Mouse (Mus musculus) lung, embryonic 16.5 days (tissue): ENCODE results near the gene Rev3l. TPM values are rescaled to one million over a fixed set of nuclear protein-coding genes. Genes with fewer than 3 reads are reported as not detected.
"Not testable (repeated sequence)": the region's sequence is repeated elsewhere in the genome, so short reads cannot be mapped to it uniquely, and the experiment has no call there.

ENCODE experiments used
- ATAC-seq: fragments of 200-750 bp; cut with Nextera tagmentation; 2 replicates; pipeline ENCODE4 v1.8.0; 2017; ENCODE audit warnings: low read depth, mild to moderate bottlenecking, moderate library complexity
- H3K27ac ChIP-seq: fragments of 300-500 bp; sonication (generic); 2 replicates; pipeline ENCODE4 v1.5.1; 2014; ENCODE audit warnings: mild to moderate bottlenecking, control low read depth, low read length
- H3K27me3 ChIP-seq: fragments of 300-500 bp; sonication (generic); 2 replicates; pipeline ENCODE4 v1.6.1; 2014; ENCODE audit warnings: low read depth, low read length, mixed read lengths; ENCODE audit not compliant: control insufficient read depth, insufficient read depth
- H3K36me3 ChIP-seq: fragments of 300-500 bp; sonication (generic); 2 replicates; pipeline ENCODE4 v1.6.1; 2014; ENCODE audit warnings: low read length; ENCODE audit not compliant: control insufficient read depth, insufficient read depth
- H3K4me1 ChIP-seq: fragments of 300-500 bp; sonication (generic); replicated peaks from 2 replicates; pipeline ENCODE4 v1.6.1; 2014; ENCODE audit warnings: low read length, mixed read lengths; ENCODE audit not compliant: control insufficient read depth, insufficient read depth
- H3K4me2 ChIP-seq: fragments of 300-500 bp; sonication (generic); 2 replicates; pipeline ENCODE4 v1.6.1; 2014; ENCODE audit warnings: low read depth, low read length, control low read depth
- H3K4me3 ChIP-seq: fragments of 300-500 bp; sonication (generic); 2 replicates; pipeline ENCODE4 v1.5.1; 2014; ENCODE audit warnings: mild to moderate bottlenecking, low read length, control low read depth
- H3K9ac ChIP-seq: fragments of 300-500 bp; sonication (generic); 2 replicates; pipeline ENCODE4 v1.6.1; 2014; ENCODE audit warnings: low read length, control low read depth
- H3K9me3 ChIP-seq: fragments of 300-500 bp; sonication (generic); 2 replicates; pipeline ENCODE4 v1.6.1; 2016; ENCODE audit warnings: low read length; ENCODE audit not compliant: control insufficient read depth
- WGBS: fragments of 180-500 bp; shearing (Covaris S2); extraction: QIAGEN DNeasy Blood & Tissue Kit; methylation state at CpG from one replicate; pipeline ENCODE4 v1.1.7; 2014; 5-methylcytosine and 5-hydroxymethylcytosine counted together
- polyA plus RNA-seq: library from polyadenylated mRNA; unstranded; fragments of >200 nt; fragmentation: Nextera tagmentation; extraction: Ambion mirVana; gene quantifications from 2 replicates; pipeline ENCODE4 v1.2.1, GENCODE M21; 2015

The Rev3l gene
- polyA plus RNA-seq, 1 experiment from 2014 or later, result 14.6 TPM

DNA sequence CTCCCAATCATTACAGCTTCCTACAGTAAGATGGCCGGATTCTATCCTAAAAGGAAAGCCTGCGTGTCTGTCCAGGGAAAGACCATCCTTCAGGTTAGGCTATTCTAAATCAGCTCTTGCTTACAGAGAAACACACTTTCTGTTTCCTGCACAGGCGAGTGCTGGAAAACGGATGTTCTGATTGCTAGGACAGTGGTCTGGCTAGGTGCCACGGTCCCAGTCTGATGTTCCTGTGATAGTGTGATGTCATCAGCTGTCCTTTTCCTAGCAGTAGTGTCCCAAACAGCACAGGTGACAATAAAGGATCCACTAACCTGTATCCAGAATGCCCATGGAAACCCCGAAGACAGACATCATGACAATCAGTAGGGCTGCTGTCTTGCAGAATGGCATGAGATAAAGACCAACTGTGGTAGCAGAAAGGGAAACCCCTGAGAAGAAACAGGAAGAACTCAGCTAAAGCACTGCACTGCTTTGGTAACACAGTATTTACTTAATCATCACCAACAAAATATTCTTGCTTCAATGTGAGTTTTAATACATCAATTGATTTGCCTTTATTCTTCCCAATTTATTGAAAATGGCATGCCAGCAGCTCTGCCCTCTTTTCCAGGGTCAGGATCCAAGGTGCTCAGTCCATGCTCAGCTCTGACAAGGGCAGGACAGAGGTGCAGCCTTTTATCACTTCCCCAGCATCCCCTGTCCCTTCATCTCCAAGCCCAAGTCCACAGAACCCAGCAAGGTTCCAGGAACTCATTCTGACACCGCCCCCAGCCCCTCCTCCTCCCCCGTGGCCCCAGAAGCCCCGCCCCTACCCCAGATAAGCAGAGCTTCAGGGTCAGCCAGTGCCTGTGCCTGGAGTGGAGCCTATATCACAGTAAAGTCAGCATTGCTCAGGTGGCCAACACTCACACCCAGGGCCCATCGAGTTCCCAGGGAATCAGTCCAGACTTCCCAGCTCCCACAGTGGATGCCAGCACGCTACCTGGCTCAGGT, 162.1 kb downstream of the Rev3l start:
- no peaks in the 10 kb centered on the region for H3K36me3 ChIP-seq
- H3K9me3 ChIP-seq, result no peaks in the 10 kb centered on the region
- no peak overlapping the region for H3K4me2 ChIP-seq
- no peak overlapping the region for H3K4me3 ChIP-seq
- H3K4me1 ChIP-seq, result peaks cover 5% of the 10 kb centered on the region
- 0 out of 2 replicates have a peak, but pooled peaks have one; percentile 20 for ATAC-seq
- H3K9ac ChIP-seq, result no peak overlapping the region
- WGBS, result 57% methylated on average over 10 of the region's 11 CpGs
- H3K27me3 ChIP-seq, result no peaks in the 10 kb centered on the region
- H3K27ac ChIP-seq, result no peak overlapping the region

DNA sequence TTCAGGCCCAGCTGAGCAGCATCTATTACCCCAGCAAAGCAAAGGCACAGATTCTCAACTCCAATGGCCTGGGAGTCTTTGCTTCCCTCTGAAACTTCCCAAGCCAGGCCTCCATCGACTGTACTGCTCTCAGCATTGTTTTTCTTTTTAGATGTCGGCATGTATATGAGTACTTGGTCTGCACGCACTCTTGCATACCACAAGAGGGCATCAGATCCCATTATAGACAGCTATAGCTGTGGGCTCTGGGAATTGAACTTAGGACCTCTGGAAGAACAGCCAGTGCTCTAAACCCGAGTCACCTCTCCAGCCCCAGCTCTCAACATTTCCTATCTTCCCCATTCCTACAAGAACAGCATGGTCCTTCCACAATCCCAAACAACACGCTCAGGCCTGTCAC, 164.6 kb downstream of the Rev3l start:
- no peaks in the 10 kb centered on the region for H3K9me3 ChIP-seq
- no peak overlapping the region for H3K27ac ChIP-seq
- no peak overlapping the region for H3K9ac ChIP-seq
- 72% methylated on average over 5 of the region's 5 CpGs for WGBS
- H3K4me1 ChIP-seq, result peaks cover 5% of the 10 kb centered on the region
- no peak for ATAC-seq
- no peak overlapping the region for H3K4me2 ChIP-seq
- H3K36me3 ChIP-seq, result no peaks in the 10 kb centered on the region
- H3K4me3 ChIP-seq, result no peak overlapping the region
- H3K27me3 ChIP-seq, result no peaks in the 10 kb centered on the region

DNA sequence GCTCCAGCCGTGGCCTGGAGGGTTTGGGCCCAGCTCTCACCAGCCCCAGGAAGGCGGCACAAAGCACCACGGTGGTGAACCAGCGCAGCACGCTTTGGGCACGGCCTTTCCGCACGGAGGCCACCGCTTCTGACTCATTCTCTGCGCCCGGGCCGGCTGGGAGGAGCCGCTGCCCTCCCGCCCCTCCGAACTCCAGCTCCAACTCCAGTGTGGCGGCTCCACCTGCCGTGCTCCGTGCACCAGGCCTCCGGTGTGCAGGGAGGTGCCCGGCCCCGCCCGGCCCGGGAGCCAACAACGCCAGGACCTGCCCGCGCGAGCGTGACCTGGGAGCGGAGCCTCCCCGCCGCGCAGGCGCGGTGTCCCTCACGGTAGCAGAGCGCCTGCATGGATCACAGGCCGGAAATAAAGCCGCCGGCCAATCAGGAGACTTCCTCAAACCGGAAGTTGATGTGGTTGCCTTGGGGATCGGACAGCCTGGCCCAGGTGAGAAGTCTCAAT, 167.0 kb downstream of the Rev3l start, which contains the start of gene Mfsd4b4:
TSS of gene Mfsd4b4 (minus strand) at position 365 of the 498 bp plus-strand sequence.
- H3K4me3 ChIP-seq, result peak within 1 kb of the TSS; percentile 78
- H3K9me3 ChIP-seq, result no peaks in the 10 kb centered on the region
- no peaks in the 10 kb centered on the region for H3K36me3 ChIP-seq
- peaks cover 5% of the 10 kb centered on the region for H3K4me1 ChIP-seq
- H3K27me3 ChIP-seq, result no peaks in the 10 kb centered on the region
- H3K4me2 ChIP-seq, result peak within 1 kb of the TSS; percentile 94
- peak within 1 kb of the TSS; percentile 91 for H3K9ac ChIP-seq
- H3K27ac ChIP-seq, result peak within 1 kb of the TSS; percentile 85
- WGBS, result under 1% methylated on average over 41 of the region's 41 CpGs
- peak; percentile 98 for ATAC-seq

DNA sequence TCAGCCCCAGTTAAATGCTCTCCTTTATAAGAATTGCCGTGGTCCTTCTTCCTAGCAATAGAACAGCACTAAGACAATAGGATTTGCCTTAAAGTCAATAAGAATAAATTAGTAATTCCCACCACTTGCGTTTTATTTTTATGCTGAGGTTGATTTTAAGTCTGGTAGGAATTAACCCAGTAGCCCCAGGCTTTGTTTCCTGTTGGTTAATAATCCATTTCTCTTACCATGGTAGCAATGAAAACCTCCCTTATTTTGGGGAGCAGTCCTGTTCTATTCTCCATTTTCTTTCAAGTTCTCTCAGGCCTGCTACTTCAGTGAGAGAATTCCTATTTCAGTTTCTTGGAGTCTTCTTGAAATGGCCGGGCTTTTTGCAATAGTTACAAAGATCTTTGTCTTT, 172.3 kb downstream of the Rev3l start:
- 68% methylated on average over 3 of the region's 3 CpGs for WGBS
- Histone ChIP-seq H3K9ac (no peak overlapping the region), H3K4me3 (no peak overlapping the region), H3K36me3 (no peaks in the 10 kb centered on the region), H3K27ac (no peak overlapping the region), H3K9me3 (no peaks in the 10 kb centered on the region), H3K4me1 (0 out of 2 replicates have a peak, but pooled peaks cover 4% of the 10 kb centered on the region), H3K27me3 (no peaks in the 10 kb centered on the region), H3K4me2 (no peak overlapping the region)
- ATAC-seq, result no peak

DNA sequence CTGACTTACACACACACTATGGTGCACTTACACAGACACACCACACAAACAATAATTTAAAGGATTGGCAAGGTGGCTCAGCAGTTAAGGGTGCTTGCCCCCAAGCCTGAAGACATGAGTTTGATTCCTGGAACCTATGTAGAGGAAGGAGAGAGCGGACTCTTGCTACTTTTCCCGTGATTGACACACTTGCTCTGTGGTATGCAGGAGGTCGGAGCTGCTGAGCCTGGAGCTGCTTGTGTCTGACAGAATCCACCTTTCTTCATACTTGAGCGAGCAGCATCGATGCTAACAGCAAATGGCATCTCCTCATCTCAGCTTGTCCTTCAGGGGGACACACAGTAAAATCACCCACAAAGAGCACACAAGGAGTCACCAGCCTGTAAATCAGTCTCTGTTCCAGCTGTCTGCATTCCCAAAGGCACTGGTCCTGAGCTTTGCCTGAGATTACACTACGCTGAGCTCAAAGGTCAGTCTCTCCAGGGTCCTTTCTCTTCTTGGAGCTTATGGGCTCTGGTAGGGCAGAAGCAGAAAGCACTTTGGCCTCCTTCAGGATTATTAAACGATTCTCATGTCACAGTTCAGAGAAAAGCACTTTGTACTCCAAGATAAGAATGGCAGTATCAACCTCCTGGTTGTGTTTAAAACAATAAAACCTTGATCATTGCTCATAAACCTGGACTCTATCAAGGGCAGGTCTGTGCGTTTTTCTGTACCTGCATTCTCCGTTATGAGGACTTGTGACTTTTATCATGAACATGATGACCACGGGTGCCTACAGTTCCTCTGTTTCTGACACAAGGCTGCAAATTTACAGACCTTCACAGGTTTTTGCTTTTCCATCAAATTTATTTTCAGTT, 175.1 kb downstream of the Rev3l start:
- Histone ChIP-seq H3K9ac (no peak overlapping the region), H3K27me3 (no peaks in the 10 kb centered on the region), H3K27ac (no peak overlapping the region), H3K4me1 (0 out of 2 replicates have a peak, but pooled peaks cover 4% of the 10 kb centered on the region), H3K4me2 (no peak overlapping the region), H3K4me3 (no peak overlapping the region), H3K36me3 (no peaks in the 10 kb centered on the region), H3K9me3 (no peaks in the 10 kb centered on the region)
- no peak for ATAC-seq
- 65% methylated on average over 10 of the region's 10 CpGs for WGBS

DNA sequence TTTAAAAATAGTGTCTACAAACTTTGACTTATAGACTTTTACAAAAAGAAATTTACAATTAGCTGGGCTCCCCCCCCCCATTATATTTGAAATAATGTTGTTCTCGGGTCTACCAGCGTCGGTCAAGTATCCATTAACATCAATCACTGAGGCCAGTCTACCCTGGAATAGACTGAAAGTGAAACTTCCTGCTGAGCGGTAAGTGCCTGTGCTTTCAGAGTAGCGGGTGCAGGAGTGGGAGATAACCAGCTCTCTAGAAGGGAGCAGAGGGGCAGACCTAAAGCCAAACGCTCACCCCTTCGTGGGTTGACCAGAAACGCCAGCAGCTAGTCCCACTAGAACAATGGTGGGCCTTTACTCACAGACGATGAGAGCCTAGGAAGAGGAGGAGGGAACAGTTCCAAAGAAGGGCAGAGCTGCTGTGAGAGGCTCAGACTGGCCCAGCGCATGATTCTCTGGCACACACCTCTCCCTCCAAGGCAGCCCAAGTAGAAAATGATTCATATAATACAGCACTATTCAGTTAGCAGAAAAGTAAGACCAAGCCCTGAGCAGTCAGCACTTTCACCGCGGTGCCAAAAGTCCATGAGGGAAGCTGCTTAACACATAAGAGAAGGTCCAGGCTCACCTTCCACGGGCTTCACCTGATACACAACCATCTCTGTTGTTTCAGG, 177.0 kb downstream of the Rev3l start:
- no peak for ATAC-seq
- Histone ChIP-seq H3K9ac (no peak overlapping the region), H3K4me1 (0 out of 2 replicates have a peak, but pooled peaks cover 4% of the 10 kb centered on the region), H3K4me3 (peak overlapping the region; percentile 13; the same call in 1 of the 2 replicates), H3K9me3 (no peaks in the 10 kb centered on the region), H3K4me2 (peak overlapping the region; percentile 29), H3K27me3 (no peaks in the 10 kb centered on the region), H3K36me3 (no peaks in the 10 kb centered on the region), H3K27ac (no peak overlapping the region)
- 46% methylated on average over 13 of the region's 13 CpGs for WGBS

DNA sequence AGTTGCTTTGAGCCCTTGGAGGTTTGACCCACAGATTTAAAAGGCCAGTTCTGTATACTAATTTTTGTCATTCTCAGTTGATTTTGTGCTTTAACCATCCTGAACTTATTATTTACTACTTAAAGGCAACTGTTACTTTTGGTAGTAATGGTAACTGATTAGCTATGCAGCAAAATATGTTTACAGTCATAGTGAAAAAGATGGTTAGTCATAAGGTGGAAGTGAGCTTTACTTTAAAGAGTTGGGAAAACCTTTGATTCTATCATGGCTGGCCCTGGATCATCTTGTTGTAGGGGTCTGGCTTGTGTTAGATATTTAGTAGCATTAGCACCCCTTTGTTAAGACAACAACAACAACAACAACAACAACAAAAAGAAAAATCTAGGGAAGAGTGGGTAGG, 180.7 kb downstream of the Rev3l start:
- Histone ChIP-seq H3K4me2 (no peak overlapping the region), H3K4me1 (0 out of 2 replicates have a peak, but pooled peaks cover 4% of the 10 kb centered on the region), H3K9ac (no peak overlapping the region), H3K27me3 (no peaks in the 10 kb centered on the region), H3K36me3 (no peaks in the 10 kb centered on the region), H3K4me3 (no peak overlapping the region), H3K9me3 (no peaks in the 10 kb centered on the region), H3K27ac (no peak overlapping the region)
- ATAC-seq, result no peak

DNA sequence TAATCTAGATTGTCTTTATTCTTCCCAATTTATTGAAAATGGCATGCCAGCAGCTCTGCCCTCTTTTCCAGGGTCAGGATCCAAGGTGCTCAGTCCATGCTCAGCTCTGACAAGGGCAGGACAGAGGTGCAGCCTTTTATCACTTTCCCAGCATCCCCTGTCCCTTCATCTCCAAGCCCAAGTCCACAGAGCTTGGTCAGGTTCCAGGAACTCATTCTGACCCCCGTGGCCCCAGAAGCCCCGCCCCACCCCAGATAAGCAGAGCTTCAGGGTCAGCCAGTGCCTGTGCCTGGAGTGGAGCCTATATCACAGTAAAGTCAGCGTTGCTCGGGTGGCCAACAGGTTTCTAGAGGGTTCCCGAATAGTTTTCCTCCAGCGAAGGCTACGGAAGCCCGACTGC, 192.6 kb downstream of the Rev3l start:
- not testable (repeated sequence) for H3K9ac ChIP-seq, H3K27me3 ChIP-seq, H3K9me3 ChIP-seq, H3K4me3 ChIP-seq, H3K4me2 ChIP-seq, H3K4me1 ChIP-seq, H3K36me3 ChIP-seq, ATAC-seq, H3K27ac ChIP-seq
- WGBS, result 55% methylated on average over 8 of the region's 8 CpGs
